Mouse (Mus musculus): ENCODE measurements at regions not wholly inside any gene's neighbourhood (a gene's known extent, or its start where the extent isn't known, plus 50 kb on each side); places are given as distances from the start of the nearest gene placed in this dataset.

DNA sequence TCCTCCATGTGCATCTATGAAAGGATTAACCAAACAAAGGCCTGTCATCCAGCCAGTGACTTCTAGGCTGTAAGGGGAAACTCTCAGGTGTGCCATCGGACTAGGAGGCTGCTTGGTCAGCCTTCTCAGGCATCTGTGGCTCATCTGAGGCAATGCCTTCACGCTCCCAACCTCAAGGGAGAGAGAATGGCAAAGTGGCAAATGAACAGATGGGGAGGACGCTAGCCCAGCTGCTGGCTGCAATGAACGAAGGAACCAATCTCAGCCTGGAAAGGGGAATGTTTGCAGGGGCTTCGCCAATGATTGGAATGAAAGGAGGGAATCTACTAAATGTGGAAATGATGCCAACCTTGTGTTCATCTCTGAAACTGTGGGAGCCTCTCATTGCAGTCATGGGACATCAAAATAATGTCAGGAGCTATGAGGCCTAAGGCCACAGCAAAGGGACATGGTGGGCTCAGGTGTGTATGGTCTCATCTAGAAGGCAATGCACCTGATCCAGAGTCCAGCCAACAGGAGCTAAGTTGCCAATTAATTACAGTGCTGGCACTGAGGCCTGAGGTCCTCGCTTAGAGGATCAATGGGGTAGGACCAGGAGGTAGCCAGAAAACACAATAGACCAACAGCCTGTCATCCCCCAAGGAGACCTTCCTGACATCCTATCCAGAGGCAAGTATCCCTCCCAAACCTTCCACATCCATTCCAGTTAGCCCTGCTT is 108.9 kb upstream of the Ptprt start:
- TF ChIP-seq POLR2A (IDR thresholded peaks at IDR 0.05; ENCODE audit: borderline replicate concordance, extremely low read depth, insufficient read depth, insufficient read length, poor library complexity, severe bottlenecking): no peak
- no peak for TF ChIP-seq CTCF (IDR thresholded peaks at IDR 0.05; ENCODE audit: borderline replicate concordance, extremely low read depth, insufficient read depth, insufficient read length)
